Mouse (Mus musculus) forebrain, postnatal 0 days (tissue): Measurements from ENCODE around the gene Kcnab3. TPM values are rescaled to one million over a fixed set of nuclear protein-coding genes. Genes with fewer than 3 reads are reported as not detected.

Experiments
- ATAC-seq: fragments of 200-750 bp; cut with Nextera tagmentation; 2 replicates; pipeline ENCODE4 v1.8.0; 2017; ENCODE audit warnings: mild to moderate bottlenecking, moderate library complexity
- DNase-seq: peaks from one replicate; pipeline ENCODE4 v3.0.0-alpha.2; 2015
- H3K27ac ChIP-seq: fragments of 300-500 bp; sonication (generic); 2 replicates; pipeline ENCODE4 v1.5.1; 2014; ENCODE audit warnings: low read depth, mild to moderate bottlenecking, antibody characterized with exemption, low read length, moderate library complexity, mixed read lengths
- H3K27me3 ChIP-seq: fragments of 300-500 bp; sonication (generic); 2 replicates; pipeline ENCODE4 v1.6.1; 2014; ENCODE audit warnings: mild to moderate bottlenecking, low read length, mixed read lengths; ENCODE audit not compliant: insufficient read depth
- H3K36me3 ChIP-seq: fragments of 300-500 bp; sonication (generic); 2 replicates; pipeline ENCODE4 v1.6.1; 2014; ENCODE audit warnings: mild to moderate bottlenecking, moderate library complexity; ENCODE audit not compliant: insufficient read depth
- H3K4me1 ChIP-seq: fragments of 300-500 bp; sonication (generic); 2 replicates; pipeline ENCODE4 v1.6.1; 2014; ENCODE audit warnings: antibody characterized with exemption; ENCODE audit not compliant: insufficient read depth
- H3K4me2 ChIP-seq: fragments of 300-500 bp; sonication (generic); 2 replicates; pipeline ENCODE4 v1.6.1; 2014; ENCODE audit warnings: low read depth, mild to moderate bottlenecking, moderate library complexity
- H3K4me3 ChIP-seq: fragments of 300-500 bp; sonication (generic); 2 replicates; pipeline ENCODE4 v1.5.1; 2014; ENCODE audit warnings: low read depth, low read length, mixed read lengths
- H3K9ac ChIP-seq: fragments of 300-500 bp; sonication (generic); 2 replicates; pipeline ENCODE4 v1.6.1; 2014; ENCODE audit warnings: mild to moderate bottlenecking
- H3K9me3 ChIP-seq: fragments of 300-500 bp; sonication (generic); 2 replicates; pipeline ENCODE4 v1.6.1; 2016; ENCODE audit warnings: low read length
- CTCF ChIP-seq: sonication (generic); IDR thresholded peaks from 2 replicates; pipeline ENCODE4 v1.5.1; 2016; ENCODE audit warnings: antibody characterized with exemption, control low read depth, low read depth
- WGBS: fragments of 180-500 bp; shearing (Covaris S2); extraction: QIAGEN DNeasy Blood & Tissue Kit; methylation state at CpG from one replicate; pipeline ENCODE4 v1.1.7; 2014; 5-methylcytosine and 5-hydroxymethylcytosine counted together
- polyA plus RNA-seq: library from polyadenylated mRNA; unstranded; fragments of >200 nt; fragmentation: Nextera tagmentation; extraction: Ambion mirVana; gene quantifications from 2 replicates; pipeline ENCODE4 v1.2.1, GENCODE M21; 2015
- total RNA-seq: library from RNA; depleted of rRNA; stranded (reverse); fragments of >200 nt; gene quantifications from 2 replicates; pipeline ENCODE4 v1.2.3, GENCODE M21; 2014

Gene Kcnab3
- total and polyA plus RNA-seq, 2 experiments from 2014 or later: 4.2 to 5.5 TPM

- peaks cover 22% of the 10 kb centered on the region for H3K4me1 ChIP-seq
- ATAC-seq (no peak), DNase-seq (no peak)
Observed at GRCm38 (mm10) chr11:69322693-69323471, 3.2 kb upstream of the Kcnab3 start.

DNA sequence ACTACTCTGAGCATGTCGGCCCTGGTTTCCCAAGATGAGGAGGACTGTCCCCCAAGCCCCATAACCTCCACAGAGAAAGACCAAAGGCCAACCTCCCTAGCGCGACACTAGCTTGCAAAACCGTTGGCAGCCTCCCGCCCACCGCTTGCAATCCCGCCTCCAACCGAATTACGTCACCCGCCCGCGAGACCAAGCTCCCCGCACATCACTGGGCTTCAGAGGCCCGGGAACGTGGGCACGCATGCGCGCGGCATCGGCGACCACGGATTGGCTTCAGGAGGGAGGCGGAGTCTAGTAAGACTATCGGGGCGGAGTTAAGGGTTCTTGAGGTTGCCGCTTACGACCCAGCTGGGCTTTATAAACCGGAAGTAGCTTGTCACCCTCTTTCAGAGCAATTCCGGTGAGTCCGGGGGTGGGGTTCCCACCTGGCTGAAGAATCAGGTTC is 2.4 kb upstream of the Kcnab3 start, which contains the start of the genes Cntrob and Trappc1:
Gene Cntrob, minus strand, starts transcription at position 109 of the 445 bp plus-strand sequence.
Gene Trappc1, plus strand, starts transcription at position 314 of the 445 bp plus-strand sequence.
- Histone ChIP-seq H3K4me1 (peaks cover 22% of the 10 kb centered on the region), H3K9ac (peak within 1 kb of the TSS; percentile 81), H3K36me3 (peaks cover 9% of the 10 kb centered on the region), H3K9me3 (no peaks in the 10 kb centered on the region), H3K4me2 (peak within 1 kb of the TSS; percentile 79), H3K4me3 (peak within 1 kb of the TSS; percentile 72), H3K27ac (peak within 1 kb of the TSS; percentile 90), H3K27me3 (no peaks in the 10 kb centered on the region)
- no peak for TF ChIP-seq CTCF
- peak; percentile 98 for DNase-seq
- ATAC-seq: peak; percentile 98
- under 1% methylated on average over 30 of the region's 30 CpGs for WGBS

More at GRCm38 (mm10) chr11:69322693-69323471, 3.2 kb upstream of the Kcnab3 start:
- Histone ChIP-seq H3K27me3 (no peaks in the 10 kb centered on the region), H3K4me2 (peak overlapping the region; percentile 79), H3K4me3 (peak overlapping the region; percentile 72), H3K36me3 (peaks cover 17% of the 10 kb centered on the region), H3K27ac (peak overlapping the region; percentile 90), H3K9me3 (no peaks in the 10 kb centered on the region), H3K9ac (peak overlapping the region; percentile 81)
- WGBS: 13% methylated on average over 18 of the region's 18 CpGs
- no peak for TF ChIP-seq CTCF

DNA sequence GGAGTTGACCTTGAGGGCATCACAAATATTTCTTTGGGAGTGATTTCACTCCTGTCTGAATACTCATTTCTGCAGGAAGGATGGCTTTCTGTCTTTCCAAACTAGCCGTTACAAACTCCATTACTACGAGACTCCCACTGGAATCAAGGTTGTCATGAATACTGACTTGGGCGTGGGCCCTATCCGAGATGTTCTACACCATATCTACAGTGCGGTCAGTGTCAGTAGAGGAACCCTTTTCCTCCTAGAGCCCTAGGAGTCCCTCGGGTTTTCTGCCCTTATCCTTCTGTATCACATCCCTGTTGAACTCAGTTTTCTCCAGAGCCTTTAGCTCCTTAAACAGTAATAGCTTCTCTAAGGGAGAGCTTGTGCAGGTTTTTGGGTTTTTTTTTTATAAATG is 1.3 kb upstream of the Kcnab3 start:
- ATAC-seq (no peak), DNase-seq (no peak)
- 81% methylated on average over 6 of the region's 6 CpGs for WGBS

GRCm38 (mm10) chr11:69326408-69327156 is 524 bp downstream of the Kcnab3 start:
- Histone ChIP-seq H3K4me1 (peaks cover 26% of the 10 kb centered on the region), H3K9me3 (no peaks in the 10 kb centered on the region), H3K36me3 (no peaks in the 10 kb centered on the region), H3K27me3 (no peaks in the 10 kb centered on the region), H3K4me2 (peak overlapping the region; percentile 98), H3K4me3 (peak overlapping the region; percentile 54), H3K27ac (no peak overlapping the region), H3K9ac (peak overlapping the region; percentile 67)
- no peak for TF ChIP-seq CTCF
- ATAC-seq (0 out of 2 replicates have a peak, but pooled peaks have one; percentile 2), DNase-seq (no peak)
- under 1% methylated on average over 45 of the region's 45 CpGs for WGBS

More for the DNA sequence above, 1.3 kb upstream of the Kcnab3 start:
- no peaks in the 10 kb centered on the region for H3K27me3 ChIP-seq
- H3K27ac ChIP-seq: no peak overlapping the region
- no peak for TF ChIP-seq CTCF
- H3K9ac ChIP-seq: no peak overlapping the region
- peaks cover 22% of the 10 kb centered on the region for H3K4me1 ChIP-seq
- no peaks in the 10 kb centered on the region for H3K36me3 ChIP-seq
- peak overlapping the region; percentile 72 for H3K4me3 ChIP-seq
- H3K4me2 ChIP-seq: peak overlapping the region; percentile 79
- no peaks in the 10 kb centered on the region for H3K9me3 ChIP-seq

DNA sequence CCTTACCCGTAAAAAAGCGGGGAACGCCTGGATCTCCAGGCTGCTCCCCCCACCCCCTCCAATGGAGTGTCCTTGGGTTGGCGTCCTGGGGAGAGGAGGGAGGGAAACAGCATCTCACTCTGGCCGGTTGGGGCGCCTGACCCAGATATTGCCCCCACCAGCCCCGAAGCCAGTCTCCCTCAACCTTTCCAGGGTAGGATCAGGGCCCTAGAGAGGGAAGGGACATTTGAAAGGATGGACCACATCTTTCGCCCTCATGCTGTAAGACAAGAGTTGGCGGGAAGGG is 1.0 kb downstream of the Kcnab3 start:
- Histone ChIP-seq H3K4me3 (peak overlapping the region; percentile 54; the same call in 1 of the 2 replicates), H3K4me2 (peak overlapping the region; percentile 98), H3K4me1 (peaks cover 27% of the 10 kb centered on the region), H3K27ac (no peak overlapping the region), H3K36me3 (no peaks in the 10 kb centered on the region), H3K27me3 (no peaks in the 10 kb centered on the region), H3K9me3 (no peaks in the 10 kb centered on the region), H3K9ac (peak overlapping the region; percentile 67; the same call in 1 of the 2 replicates)
- no peak for TF ChIP-seq CTCF
- WGBS: 18% methylated on average over 9 of the region's 9 CpGs
- DNase-seq (no peak), ATAC-seq (no peak)

DNA sequence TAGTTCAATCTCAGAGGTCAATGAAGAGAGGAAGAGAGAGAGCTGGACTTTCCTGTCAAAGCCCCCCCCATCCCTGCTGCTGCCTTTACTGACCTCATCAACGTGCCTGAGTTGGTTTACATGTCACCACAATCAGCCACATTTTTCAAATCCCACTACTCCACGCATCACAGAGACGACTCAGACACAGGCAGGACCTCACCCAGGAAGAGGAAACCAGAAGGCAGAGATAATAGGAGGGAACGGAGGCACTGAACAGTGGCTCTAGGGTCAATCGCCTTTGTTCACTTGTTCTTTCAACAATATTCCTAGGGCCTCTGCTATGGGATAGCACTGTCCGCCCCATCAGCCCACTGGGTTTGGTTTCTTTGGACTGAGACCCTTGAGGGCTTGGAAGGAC is 1.6 kb downstream of the Kcnab3 start:
- Histone ChIP-seq H3K4me2 (no peak overlapping the region), H3K27me3 (no peaks in the 10 kb centered on the region), H3K9ac (no peak overlapping the region), H3K4me3 (no peak overlapping the region), H3K27ac (no peak overlapping the region), H3K4me1 (peaks cover 25% of the 10 kb centered on the region), H3K36me3 (no peaks in the 10 kb centered on the region), H3K9me3 (no peaks in the 10 kb centered on the region)
- WGBS: 62% methylated on average over 6 of the region's 6 CpGs
- ATAC-seq: no peak
- TF ChIP-seq CTCF: no peak
- DNase-seq: no peak

- Histone ChIP-seq H3K27me3 (no peaks in the 10 kb centered on the region), H3K4me1 (peaks cover 20% of the 10 kb centered on the region), H3K27ac (no peak overlapping the region), H3K9me3 (no peaks in the 10 kb centered on the region), H3K4me2 (no peak overlapping the region), H3K4me3 (no peak overlapping the region), H3K36me3 (no peaks in the 10 kb centered on the region), H3K9ac (no peak overlapping the region)
- no peak for TF ChIP-seq CTCF
- no peak for DNase-seq
- no peak for ATAC-seq
- 85% methylated on average over 6 of the region's 6 CpGs for WGBS
Observed at GRCm38 (mm10) chr11:69328517-69328916, 2.5 kb downstream of the Kcnab3 start.
